Mouse (Mus musculus): ENCODE data around the gene Tbc1d8.

Gene Tbc1d8

GRCm38 (mm10) chr1:39448238-39448637, 30.3 kb downstream of the Tbc1d8 start:
- no peak for DNase-seq (ENCODE audit: low read depth, low spot score)

GRCm38 (mm10) chr1:39446178-39446577, 32.4 kb downstream of the Tbc1d8 start:
- no peak for DNase-seq (ENCODE audit: low read depth, low spot score)

- DNase-seq (ENCODE audit: low read depth, low spot score): no peak
Observed at GRCm38 (mm10) chr1:39445303-39446050, 33.1 kb downstream of the Tbc1d8 start.

GRCm38 (mm10) chr1:39443764-39444163, 34.8 kb downstream of the Tbc1d8 start:
- no peak for DNase-seq (ENCODE audit: low read depth, low spot score)

- no peak for DNase-seq (ENCODE audit: low read depth, low spot score)
Observed at GRCm38 (mm10) chr1:39441686-39442085, 36.9 kb downstream of the Tbc1d8 start.

- DNase-seq (ENCODE audit: low read depth, low spot score): no peak
Observed at GRCm38 (mm10) chr1:39439661-39440548, 38.6 kb downstream of the Tbc1d8 start.

GRCm38 (mm10) chr1:39438629-39439028, 39.9 kb downstream of the Tbc1d8 start:
- DNase-seq (ENCODE audit: low read depth, low spot score): no peak

- no peak for DNase-seq (ENCODE audit: low read depth, low spot score)
Observed at GRCm38 (mm10) chr1:39434264-39434663, 44.3 kb downstream of the Tbc1d8 start.

GRCm38 (mm10) chr1:39430020-39430419, 48.5 kb downstream of the Tbc1d8 start:
- DNase-seq (ENCODE audit: low read depth, low spot score): no peak

GRCm38 (mm10) chr1:39429015-39429414, 49.5 kb downstream of the Tbc1d8 start:
- peak; percentile 15 for DNase-seq (ENCODE audit: low read depth, low spot score)

GRCm38 (mm10) chr1:39428280-39428679, 50.3 kb downstream of the Tbc1d8 start:
- DNase-seq (ENCODE audit: low read depth, low spot score): no peak

- no peak for DNase-seq (ENCODE audit: low read depth, low spot score)
Observed at GRCm38 (mm10) chr1:39425497-39425896, 53.1 kb downstream of the Tbc1d8 start.

GRCm38 (mm10) chr1:39420987-39421386, 57.6 kb downstream of the Tbc1d8 start:
- DNase-seq (ENCODE audit: low read depth, low spot score): no peak

- DNase-seq (ENCODE audit: low read depth, low spot score): no peak
Observed at GRCm38 (mm10) chr1:39418852-39419251, 59.7 kb downstream of the Tbc1d8 start.

- DNase-seq (ENCODE audit: low read depth, low spot score): peak; percentile 62
Observed at GRCm38 (mm10) chr1:39417817-39418216, 60.7 kb downstream of the Tbc1d8 start.

GRCm38 (mm10) chr1:39410085-39410821, 68.3 kb downstream of the Tbc1d8 start:
- no peak for DNase-seq (ENCODE audit: low read depth, low spot score)

GRCm38 (mm10) chr1:39408668-39409067, 69.9 kb downstream of the Tbc1d8 start:
- peak; percentile 65 for DNase-seq (ENCODE audit: low read depth, low spot score)

- no peak for DNase-seq (ENCODE audit: low read depth, low spot score)
Observed at GRCm38 (mm10) chr1:39408123-39408522, 70.4 kb downstream of the Tbc1d8 start.

GRCm38 (mm10) chr1:39407108-39407507, 71.4 kb downstream of the Tbc1d8 start:
- DNase-seq (ENCODE audit: low read depth, low spot score): peak; percentile 67

- DNase-seq (ENCODE audit: low read depth, low spot score): no peak
Observed at GRCm38 (mm10) chr1:39400173-39400572, 78.4 kb downstream of the Tbc1d8 start.

- DNase-seq (ENCODE audit: low read depth, low spot score): no peak
Observed at GRCm38 (mm10) chr1:39399228-39399627, 79.3 kb downstream of the Tbc1d8 start.

GRCm38 (mm10) chr1:39398284-39398683, 80.3 kb downstream of the Tbc1d8 start:
- no peak for DNase-seq (ENCODE audit: low read depth, low spot score)
